Mouse (Mus musculus) cerebellum, adult 9-10 months (tissue): ENCODE measurements around the gene Golga1.
"Not testable (repeated sequence)": the region's sequence is repeated elsewhere in the genome, so short reads cannot be mapped to it uniquely, and the experiment has no call there.

ENCODE experiments used
- DNase-seq: peaks from one replicate; pipeline ENCODE4 v3.0.0; 2022

Gene Golga1

GRCm38 (mm10) chr2:39065400-39065987 is at the start of gene Golga1:
Gene Golga1, minus strand, starts transcription at chr2:39065541.
- peak; percentile 86 for DNase-seq

DNA sequence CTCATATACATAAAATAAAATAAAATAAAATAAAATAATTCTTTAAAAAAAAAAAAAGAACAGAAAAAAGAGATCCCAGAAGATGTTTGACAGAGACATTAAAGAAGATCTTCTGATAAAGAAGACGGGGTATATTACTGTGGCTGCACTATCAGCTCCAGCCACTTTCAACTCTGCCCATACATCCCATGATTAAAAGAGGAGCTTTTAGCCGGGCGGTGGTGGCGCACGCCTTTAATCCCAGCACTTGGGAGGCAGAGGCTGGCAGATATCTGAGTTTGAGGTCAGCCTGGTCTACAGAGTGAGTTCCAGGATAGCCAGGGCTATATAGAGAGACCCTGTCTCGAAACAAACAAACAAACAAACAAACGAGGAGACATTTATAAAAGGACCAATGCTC is 48.8 kb upstream of the Golga1 start:
- no peak for DNase-seq

GRCm38 (mm10) chr2:39110514-39110913 is 45.2 kb upstream of the Golga1 start:
- no peak for DNase-seq

- not testable (repeated sequence) for DNase-seq
Observed at GRCm38 (mm10) chr2:39109712-39110111, 44.4 kb upstream of the Golga1 start.

- DNase-seq: peak; percentile 12
Observed at GRCm38 (mm10) chr2:39099951-39100350, 34.6 kb upstream of the Golga1 start.

DNA sequence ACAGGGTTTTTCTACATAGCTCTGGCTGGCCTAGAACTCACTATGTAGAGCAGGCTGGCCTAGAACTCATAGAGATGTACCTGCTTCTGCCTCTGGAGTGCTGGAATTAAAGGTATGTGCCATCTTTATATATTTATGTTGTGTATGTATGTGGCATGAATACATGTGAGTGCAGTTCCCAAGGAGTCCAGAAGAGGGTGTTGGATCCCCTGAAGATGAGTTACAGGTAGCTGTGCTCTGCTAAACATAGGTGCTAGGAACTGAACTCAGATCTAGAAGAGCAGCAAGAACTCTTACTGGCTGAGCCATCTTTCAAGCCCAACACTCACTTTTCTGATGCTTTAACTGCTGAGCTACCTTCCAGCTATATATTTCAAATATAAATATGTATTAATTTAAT is 32.7 kb upstream of the Golga1 start:
- peak; percentile 14 for DNase-seq

DNA sequence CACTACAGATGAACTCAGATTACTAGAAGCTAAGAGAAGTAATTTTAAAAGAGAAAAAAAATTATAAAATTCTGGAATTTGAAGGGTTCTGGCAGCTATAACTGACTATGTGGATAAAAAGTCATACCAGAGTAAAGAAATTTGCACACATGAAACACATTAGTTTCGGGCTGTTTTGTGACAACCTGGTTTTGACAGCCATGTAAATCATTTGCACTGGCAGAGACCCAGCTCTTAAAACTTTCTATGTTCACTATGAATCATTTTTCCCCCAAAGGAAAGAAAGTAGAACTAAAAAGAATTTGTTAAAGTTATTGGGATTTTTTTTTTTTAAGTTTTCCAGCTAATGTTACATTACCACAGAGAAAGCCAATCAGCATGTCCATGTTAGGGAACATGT is 26.6 kb upstream of the Golga1 start:
- DNase-seq: no peak

DNA sequence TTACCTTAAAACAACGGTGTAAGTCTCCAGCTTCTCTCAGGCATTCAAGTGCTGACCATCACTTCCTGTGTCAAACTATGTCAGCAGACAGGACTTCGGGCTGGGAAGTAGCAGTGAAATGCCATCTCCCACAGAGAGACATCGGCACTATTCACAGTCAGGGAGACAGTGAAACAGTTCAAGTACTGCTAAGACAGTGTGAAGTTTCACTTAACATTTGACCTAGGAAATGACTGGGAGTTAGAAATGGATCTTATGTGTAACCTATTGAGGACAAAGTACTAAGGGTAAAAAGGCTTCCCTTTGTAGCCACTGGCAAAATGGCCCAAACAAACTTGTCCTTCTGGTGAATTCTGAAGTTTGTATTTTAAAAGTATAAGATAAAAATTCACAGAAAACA is 17.4 kb upstream of the Golga1 start:
- DNase-seq: no peak

- no peak for DNase-seq
Observed at GRCm38 (mm10) chr2:39070666-39071065, 5.3 kb upstream of the Golga1 start.

- no peak for DNase-seq
Observed at GRCm38 (mm10) chr2:39069096-39069495, 3.8 kb upstream of the Golga1 start.

GRCm38 (mm10) chr2:39064687-39065399 is 498 bp downstream of the Golga1 start:
- no peak for DNase-seq

DNA sequence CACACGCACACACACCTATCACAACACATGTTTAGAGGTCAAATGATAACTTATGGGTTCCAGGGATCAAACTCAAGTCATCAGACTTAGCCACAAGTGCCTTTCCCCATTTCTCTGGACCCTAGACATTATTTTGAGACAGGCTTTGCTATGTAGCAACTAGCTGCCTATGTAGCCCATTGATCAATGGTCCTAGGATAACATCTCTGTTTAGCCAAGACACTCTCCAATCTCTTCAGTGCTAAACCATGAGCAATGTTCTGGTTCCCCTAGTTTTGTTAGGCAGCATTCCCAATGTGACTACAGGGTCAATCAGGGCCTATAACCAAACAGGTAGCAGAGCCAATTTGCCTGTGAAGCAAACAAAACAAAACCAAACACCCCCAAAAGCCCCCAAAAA is 16.8 kb downstream of the Golga1 start:
- no peak for DNase-seq

GRCm38 (mm10) chr2:39040215-39040614 is 25.1 kb downstream of the Golga1 start:
- no peak for DNase-seq

DNA sequence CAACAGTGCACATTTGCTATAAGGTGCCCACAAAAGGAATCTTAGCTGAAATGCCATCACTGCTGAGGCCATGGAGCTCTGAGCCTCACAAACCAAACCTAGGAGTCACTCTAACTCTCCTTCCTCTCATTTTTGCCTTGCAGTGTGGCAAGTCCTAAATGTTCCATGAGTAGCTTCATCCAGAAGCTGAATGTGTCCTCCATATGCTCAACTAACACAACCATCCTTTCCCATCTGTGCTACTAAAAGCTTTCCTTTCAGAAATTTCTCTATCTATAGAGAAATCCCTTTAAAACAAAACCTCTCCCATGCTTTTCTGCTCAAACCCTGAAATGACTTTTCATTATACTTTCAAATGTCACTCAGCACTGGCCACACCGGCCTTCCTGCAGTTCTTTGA is 33.7 kb downstream of the Golga1 start:
- no peak for DNase-seq

DNA sequence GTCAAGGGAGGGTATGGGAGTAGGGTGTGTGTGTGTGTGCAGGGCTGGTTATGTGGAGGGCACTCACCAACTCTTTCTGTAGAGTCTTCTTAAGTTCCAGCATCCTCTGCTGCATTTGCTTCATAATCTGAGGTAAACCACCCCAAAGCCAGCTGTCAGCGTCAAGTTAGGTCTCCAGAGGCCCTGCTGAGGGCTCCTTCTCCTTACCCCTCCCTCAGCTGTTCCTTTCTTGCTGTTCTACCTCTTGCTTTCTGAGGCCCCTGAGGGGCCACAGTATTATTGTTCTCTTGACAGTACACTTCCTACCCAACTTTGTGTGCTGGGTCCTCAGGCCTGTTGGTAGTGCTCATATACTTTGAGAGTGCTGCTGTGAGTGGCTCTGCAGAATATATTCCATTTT is 45.3 kb downstream of the Golga1 start:
- DNase-seq: no peak

- no peak for DNase-seq
Observed at GRCm38 (mm10) chr2:39016581-39016980, 48.8 kb downstream of the Golga1 start.

DNA sequence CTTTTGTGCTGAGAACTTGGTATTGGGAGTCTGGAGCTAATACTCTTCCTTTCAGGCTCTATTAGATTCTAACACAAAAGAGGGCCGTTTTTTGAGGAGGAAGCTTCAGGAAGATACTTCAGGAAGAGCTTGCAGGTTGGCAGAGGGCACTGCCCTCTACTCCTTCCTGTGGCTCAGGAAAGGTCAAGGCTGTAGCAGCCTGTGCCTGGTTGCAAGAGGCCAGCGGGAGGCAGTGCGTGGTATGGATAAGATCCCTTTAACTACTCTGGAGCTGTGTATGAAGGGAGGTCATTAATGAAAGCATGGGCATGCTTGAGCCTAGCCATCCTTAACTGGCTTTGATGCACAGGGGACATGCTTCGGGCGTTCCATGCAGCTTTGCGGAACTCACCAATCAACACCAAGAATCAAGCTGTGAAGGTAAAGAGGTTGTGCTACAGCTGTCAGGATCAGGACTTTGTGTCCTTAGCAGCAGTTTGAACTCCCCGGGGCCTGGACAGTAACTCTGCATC is 52.5 kb downstream of the Golga1 start:
- no peak for DNase-seq

DNA sequence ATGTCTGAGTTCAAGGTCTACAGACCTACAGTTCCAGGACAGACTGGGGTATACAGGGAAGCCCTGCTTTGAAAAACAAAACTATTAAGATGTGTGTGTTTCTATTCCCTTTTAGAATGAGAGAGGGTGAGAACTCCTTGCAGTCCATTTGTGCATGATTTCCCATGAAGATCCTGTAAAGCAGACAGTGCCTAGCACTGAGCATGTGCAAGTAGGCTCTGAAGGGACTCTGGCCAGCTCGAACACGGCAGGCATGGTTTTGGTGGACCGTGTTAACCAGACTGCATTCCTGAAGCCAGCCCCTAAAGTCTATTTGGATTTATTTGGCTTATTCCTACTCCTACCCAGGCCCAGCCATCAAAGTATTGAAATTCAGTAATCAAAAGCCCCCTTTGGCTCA is 53.4 kb downstream of the Golga1 start:
- DNase-seq: no peak

DNA sequence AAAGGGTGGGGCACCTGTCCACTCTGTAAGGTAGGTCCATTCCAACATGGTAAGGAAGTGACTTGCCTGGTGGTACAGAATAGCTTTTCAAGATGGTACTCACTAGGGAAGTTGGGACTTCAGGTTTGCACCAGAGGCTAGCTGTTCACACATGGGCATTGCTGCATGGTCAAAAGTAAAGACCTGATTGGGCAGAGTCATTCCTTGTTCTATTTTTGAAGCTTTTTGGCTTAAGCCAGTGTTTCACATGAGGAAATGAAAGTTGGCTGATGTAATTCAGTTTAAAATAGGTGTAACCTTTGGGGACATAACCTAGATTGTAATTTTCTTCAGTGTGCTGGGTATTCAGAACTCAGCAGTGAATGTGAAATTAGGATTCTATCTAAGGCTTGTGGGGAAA is 54.1 kb downstream of the Golga1 start:
- no peak for DNase-seq

- DNase-seq: not testable (repeated sequence)
Observed at GRCm38 (mm10) chr2:39010144-39010543, 55.2 kb downstream of the Golga1 start.

DNA sequence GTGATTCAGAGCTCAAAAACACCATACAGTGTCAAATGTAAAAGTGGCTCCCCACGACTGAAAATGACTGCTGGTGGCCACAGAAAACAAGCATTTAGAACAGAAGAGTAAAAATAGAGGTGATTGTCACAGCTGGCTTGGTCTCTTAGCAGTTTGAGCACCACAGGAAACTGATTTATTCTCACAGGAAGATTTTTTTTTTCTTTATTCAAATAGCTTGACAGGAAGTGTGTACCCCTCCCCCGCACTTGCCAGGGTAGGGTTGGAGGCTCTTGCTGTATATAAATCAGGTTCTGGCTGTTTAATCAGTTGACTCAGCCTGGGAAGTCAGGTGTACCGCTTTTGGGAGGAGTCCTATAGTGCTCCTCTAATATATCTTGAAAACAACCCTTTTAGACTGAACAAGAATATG is 56.4 kb downstream of the Golga1 start:
- DNase-seq: peak; percentile 55

DNA sequence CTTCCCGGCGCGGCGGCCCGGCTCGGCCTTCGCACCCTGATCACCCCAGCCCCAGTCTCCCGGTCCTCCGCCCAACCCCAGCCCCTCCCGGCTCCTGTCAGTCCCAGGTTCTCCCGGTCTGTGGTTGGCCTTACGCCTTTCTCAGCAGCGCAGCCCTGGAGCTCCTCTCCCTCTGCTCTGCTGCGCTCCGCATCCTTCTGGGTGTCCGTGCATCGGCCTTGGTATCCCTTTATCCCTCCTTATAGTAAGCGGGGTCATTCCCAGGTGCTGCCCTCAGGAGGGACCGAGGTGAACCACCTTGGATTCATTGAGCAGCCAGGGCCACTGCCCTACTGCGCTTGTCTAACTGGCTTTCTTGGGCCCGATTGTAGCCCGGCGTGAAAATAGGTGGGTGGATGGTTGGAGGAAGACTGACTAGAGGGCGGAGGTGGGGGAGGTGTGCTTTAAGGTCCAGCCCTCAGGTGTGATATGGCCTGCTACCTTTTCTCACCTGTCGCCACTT is 56.9 kb downstream of the Golga1 start:
- peak; percentile 65 for DNase-seq

DNA sequence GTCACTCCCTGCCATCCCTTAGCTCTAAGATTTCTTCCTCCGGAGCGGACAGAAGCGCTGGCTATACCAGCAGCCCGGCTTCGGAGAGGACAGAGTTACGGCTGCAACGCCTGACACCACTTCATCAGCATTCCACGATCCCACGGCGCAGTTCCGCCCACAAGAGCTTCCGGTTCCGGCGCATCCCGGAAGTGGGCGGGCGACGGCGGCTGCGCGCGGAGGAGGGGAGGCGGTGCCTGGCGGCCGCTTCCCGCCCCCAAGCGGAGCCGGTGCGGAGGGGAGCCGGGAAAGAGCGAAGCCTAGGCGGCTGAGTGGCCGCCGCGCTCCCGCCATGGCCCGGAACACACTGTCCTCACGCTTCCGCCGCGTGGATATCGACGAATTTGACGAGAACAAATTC is 57.5 kb downstream of the Golga1 start:
- peak; percentile 90 for DNase-seq

GRCm38 (mm10) chr2:39006149-39006730 is 59.1 kb downstream of the Golga1 start:
- peak; percentile 47 for DNase-seq
